Mouse (Mus musculus): ENCODE measurements at regions not wholly inside any gene's neighbourhood (a gene's known extent, or its start where the extent isn't known, plus 50 kb on each side); places are given as distances from the start of the nearest gene placed in this dataset.
"Not testable (repeated sequence)": the region's sequence is repeated elsewhere in the genome, so short reads cannot be mapped to it uniquely, and the experiment has no call there.

DNA sequence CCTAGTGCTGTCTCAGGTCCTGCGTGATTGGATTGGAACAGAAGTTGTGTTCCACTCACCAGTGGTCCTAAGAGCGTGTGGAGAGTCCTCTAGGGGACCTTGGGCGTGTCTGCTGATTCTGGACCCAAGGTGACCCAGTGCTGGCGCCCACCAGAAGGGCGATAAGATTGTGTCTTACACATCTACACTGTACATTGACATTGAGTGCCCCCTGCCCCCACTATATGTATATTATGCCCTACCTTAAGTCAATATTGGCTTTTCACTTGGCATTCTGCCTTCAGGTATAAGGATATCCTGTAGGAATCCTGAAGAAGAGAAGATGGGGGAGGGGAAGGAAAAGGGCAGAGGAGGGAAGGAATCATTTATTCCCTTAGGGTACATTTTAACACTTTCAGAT, 260.2 kb upstream of the Rgs17 start:
- no peak for DNase-seq

DNA sequence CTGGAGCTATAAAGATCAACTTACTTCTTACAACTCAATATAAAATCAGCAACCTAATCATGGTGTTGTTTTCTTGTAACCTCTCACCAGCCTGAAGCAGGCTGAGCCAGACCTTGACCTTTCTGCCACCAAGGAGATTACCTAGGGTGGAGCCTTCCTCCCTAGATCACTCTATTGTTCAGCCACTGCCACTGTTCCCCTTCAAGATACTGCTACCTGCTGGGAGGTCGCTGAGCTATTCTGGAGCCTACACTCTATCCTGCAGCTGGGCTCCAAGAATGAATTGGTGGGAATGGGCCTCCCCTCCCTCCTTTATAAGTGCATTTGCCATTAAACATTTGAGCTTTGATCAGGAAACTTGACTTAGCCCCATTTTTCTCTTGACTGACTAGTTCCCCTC, 242.1 kb upstream of the Rgs17 start:
- DNase-seq: not testable (repeated sequence)

DNA sequence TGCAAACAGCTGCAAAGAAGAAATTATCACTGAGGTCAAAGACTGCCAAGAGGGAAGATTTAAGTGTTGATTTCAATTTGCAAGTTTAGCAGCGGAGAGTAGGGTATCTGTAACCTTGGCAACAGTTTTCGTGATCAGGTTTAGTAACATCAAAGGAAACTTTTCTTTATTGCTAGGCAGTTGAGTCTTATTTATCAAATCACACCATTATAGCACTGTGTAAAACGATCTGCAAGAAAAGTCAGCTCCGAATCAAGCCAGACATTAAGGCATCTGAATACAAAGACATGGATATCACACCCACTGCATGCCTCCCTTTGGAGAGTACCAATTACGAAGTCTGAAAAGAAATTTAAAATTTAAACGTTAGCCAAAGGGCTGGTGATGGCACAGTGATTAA, 234.7 kb upstream of the Rgs17 start:
- DNase-seq: no peak

DNA sequence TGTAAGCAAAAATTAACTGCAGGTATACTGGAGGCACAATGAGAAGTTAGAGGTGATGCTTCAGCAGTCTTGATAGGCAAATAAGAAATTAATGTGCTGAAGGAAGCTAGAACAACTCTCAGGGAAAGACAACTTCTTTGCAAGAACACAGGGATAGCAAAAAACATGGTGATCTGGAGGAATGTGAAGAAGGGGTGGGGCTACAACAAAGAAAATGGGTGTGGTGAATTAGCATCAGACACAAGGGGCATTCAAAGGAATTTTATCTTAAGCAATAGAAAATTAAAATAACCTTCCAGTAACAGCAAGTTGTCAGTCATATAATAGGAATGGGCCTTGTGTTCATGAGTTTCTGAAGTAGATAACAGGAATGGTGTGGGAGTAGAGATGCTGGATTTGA, 211.9 kb upstream of the Rgs17 start:
- DNase-seq: no peak

DNA sequence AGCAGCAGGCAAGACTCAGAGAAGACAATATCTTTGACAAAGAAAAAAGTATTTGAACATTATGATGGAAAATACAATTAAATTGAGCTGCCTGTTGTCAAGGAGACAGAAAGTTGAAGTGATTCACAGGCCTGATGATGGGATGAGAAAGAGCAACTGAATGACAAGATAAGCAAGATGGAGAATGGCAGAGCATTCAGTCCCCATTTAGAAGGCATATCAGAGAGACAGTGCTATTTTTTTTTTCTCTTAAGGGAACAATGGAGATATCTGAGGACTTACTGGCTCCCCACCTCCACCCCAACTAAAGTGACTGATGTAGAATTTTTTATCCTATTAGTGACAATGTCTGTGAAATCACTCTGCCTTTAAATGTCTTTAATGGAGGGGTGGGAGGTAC, 202.2 kb upstream of the Rgs17 start:
- not testable (repeated sequence) for DNase-seq

DNA sequence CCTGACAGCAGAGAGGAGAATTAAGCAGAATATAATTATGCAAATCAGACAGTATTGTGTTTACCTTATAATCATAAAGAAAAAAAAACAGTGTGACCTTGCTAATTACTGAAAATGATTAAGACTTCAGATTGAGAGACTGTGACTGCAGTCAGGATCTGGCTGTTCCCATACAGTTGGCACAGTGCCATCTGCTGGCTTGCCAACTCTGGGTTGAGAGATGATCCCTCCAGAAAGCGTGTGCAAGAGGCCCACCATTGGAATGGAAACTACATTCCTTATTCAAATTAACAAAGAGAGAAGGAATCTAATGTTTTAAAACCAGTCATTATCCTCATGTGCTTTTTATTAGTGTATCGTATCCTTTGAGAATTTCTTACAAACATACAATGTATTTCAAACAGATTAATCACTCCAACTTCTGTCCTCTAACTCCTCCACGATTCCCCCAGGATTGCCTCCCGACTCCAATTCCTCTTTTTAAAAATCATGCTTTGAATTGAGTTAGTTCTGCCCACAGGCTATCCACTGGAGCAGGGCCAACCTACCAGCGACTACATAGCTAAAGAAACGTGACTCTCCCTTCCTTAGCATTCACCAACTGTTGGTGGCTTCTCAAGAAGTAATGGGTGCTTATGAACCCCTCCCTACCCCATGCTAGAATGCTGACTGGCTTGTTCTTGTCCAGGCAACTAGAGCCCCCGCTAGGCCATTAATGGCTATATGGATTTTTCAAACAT, 192.9 kb upstream of the Rgs17 start:
- peak; percentile 32 for DNase-seq

All from gastrocnemius, postnatal 10 days (tissue).